Mouse (Mus musculus) 416B (cell line): ENCODE measurements around the gene Gm44502.

Experiments used
- DNase-seq: peaks from one replicate; pipeline ENCODE4 v3.0.0; 2011; ENCODE audit warnings: low read depth

Gm44502 gene

DNA sequence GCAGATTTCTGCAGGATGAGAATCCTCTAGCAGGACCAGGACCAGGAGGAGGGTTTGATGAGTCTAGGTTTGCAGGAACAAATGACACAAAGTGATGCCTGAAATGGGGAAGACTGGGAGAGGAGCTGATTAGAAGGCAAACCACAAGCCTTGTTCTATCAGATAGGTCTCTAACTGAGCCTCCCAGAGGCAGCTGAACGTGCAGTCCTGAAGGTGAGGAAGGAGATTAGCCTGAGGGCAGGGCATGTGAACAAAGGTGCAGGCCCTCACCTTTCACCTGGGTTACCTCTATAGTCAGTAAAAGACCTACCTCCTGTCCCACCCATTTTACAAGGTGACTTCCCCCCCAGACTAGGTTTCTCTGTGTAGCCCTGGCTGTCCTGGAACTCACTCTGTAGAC is 29.8 kb downstream of the Gm44502 start:
- no peak for DNase-seq

DNA sequence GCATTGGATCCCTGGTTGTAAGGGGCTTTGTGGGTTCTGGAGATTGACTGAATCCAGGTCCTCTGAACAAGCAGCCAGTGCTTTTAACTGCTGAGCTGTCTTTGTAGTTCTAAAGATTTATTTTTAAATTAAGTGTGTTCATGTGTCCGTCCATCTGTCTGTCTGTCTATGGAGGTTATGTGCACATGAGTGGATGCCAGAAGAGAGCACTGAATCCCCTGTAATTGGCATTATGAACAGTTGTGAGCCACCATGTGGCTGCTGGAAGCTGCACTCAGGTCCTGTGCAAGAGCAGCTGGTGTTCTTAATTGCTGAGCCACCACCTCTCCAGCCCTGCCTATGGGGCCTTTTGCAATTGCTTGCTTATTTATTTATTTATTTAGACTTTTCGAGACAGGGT is 31.4 kb downstream of the Gm44502 start:
- DNase-seq: no peak

DNA sequence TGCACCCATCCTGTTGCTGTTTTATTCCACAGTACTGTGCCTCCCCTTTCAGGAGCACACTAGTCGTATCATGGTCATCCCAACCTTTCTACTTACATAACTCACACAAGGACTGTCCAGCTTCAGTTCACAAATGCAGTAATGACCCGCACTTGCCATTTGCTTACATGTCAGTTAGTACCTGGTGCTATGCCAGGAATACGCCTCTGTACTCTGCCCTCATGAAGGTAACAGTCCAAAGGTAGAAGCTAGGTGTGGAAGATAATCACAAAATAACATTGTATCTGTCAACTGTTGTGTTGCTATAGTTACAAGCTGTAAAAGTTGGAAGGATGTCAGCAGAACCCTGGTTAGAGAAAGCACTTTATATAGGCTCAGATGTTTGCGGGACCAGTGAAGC is 32.6 kb downstream of the Gm44502 start:
- no peak for DNase-seq

DNA sequence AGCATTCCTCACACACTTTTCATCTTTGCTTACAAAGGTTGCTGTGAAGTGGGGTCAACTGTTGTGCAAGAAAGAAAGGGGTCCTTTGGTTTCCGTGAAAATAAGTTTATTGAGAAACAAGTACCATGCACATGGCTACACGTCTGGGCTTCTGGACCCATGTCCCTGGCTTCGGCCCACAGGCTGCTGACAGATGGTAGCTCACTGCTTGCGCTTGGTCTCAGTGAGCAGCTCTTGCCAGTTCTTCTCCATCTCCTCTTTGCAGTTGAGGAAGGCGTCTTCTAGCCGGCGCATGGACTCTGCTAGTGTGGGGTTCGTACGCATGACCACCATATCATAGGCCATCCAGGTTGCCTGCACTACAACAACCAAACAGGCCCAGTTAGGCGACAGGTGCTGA is 39.4 kb downstream of the Gm44502 start:
- no peak for DNase-seq

DNA sequence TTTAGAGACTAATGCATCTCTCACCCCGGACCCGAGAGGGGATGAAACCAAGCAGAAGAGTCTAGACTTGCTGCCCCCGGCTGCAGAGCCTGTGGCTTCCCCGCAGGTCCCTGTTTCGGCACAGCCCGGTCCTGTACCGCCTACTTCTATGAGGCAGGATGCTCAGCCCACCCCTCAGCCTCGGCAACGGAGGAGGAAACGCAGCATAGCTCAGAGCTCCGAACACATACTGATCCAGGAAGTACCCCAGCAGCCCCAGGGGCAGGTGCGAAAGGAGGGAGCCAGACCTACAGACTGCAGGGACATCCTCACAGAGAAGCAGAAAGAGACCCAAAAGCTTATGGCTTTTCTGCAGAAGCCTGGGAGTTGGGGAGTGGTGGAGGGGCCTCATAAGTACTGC is 42.4 kb downstream of the Gm44502 start:
- no peak for DNase-seq

DNA sequence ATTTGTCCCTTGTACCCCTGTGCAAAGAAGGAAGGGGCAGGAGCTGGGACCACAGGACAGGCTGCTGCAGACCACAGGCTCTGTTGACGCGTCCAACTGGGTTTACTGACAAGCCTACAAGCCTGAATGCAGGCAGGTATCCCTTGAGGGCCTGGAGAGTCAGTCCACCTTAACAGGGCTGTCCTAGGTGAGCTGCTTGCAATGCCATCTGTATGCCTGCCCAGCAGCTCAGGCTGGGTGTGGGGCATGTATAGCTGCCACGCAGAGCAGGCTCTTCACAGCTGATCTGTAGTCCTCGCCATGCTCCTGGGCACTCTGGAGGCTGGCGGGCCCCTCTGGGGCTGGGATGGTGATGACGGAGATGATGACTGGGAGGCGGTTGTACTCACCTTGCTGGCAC is 44.9 kb downstream of the Gm44502 start, which contains the start of gene Klhdc7b:
TSS of gene Klhdc7b (plus strand) at position 301 of the 400 bp plus-strand sequence.
- no peak for DNase-seq

DNA sequence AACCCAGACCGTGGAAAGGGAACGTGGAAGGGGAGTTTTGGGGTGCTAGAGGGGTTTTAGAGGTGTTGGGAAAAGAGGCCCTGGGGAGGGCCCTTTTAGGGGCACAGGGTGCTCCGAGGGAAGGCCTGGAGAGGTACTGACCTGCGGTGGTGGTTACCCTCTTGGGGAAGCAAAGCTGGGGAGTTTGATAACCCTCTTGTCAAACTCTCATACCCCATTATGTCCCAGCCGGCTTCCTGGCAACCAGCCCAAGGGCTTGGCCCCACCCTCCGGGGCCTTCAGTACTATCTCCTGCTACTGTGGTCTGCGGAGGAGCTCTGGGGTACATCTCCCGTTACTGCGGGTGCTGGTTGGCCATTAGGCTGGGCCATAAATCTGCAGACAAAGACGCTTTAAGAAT is 50.1 kb downstream of the Gm44502 start:
- no peak for DNase-seq

DNA sequence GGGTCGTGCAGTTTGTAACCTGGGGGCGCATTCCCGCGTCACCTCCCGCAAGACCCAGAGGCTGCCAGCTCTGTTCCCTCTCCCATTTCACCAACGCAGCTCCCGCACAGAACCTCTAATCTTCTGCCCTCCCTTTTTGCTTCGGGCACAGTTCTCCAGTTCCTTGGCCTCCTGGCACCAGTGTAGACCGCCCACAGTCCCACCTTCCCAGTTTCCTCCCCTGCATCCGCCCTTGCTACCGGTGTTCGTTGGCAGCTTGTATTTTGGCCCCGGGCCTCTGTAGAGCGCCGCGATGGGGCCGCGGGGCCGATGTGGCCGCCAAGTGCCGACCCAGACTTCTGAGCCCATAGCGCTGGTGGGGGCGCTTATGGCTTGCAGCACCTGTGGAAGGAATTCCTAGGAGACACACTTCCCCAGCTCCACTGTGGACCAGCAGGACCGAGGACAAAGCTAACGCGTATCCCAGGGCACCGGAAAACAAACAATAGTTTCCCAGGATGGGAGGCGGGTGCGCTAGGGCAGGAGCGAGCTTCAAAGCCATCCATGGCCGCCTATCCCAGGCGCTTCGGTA is 50.6 kb downstream of the Gm44502 start, which contains the start of gene Odf3b:
TSS of gene Odf3b (minus strand) at position 452 of the 571 bp plus-strand sequence.
- DNase-seq: no peak

DNA sequence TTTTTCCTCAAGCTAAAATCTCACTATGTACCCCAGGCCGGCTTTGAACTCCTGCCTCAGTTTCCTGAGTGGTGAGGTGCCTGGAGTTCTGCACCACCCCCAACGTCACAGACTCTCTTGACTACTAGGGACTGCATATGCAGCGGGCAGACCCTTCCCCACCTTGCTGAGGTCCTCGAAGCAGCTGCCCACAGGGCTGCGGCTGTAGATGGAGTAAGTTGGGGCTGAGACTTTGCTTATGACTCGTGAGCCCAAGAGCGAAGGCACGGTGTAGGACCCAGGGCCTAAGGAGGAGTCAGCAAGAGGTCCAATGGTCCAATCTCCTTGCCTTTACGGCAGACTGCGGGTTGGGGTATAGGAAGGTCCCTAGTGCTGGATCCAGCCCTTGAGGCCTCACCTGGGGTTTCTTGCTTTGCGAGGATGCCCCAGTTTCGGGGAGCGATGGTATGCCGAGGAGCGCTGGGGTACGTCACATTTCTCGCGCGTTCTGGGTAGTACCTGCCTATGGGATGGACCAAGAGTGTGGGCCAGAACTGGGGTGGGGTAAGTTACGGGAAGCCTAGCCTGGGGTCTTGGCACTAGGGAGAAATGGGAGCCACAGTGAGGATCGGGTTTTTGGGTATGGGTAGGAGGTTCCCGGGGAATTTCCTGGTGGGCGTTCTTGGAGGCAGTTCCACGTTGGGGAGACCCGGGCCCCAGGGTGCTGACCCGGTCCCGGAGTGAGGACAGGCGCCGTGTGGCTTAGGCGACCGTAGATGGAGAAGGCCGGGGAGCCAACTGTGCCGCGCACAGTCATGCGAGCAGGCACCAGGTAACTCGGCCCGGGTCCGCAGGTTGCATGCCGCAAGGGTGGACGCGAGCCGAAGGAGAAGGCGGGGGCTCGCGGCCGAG is 51.3 kb downstream of the Gm44502 start:
- DNase-seq: no peak

DNA sequence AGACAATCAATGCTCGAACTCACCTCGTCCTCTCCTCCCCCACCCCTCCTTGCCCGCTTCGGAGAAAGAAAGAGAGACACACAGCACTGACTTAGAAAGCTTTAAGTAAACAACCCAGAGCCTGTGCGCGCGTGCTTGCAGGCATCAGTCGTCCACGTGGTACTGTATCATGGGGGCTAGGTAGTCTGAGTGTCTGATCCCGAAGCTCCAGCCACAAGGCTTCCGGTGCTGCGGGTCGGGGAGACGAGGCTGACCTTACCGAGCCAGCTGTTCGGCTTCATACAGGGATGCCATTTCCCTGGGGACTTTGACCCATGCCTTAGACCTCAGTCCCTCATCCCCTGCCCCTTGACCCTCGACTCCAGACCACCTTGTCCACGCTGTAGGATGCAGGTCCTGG is 52.1 kb downstream of the Gm44502 start:
- DNase-seq: no peak

DNA sequence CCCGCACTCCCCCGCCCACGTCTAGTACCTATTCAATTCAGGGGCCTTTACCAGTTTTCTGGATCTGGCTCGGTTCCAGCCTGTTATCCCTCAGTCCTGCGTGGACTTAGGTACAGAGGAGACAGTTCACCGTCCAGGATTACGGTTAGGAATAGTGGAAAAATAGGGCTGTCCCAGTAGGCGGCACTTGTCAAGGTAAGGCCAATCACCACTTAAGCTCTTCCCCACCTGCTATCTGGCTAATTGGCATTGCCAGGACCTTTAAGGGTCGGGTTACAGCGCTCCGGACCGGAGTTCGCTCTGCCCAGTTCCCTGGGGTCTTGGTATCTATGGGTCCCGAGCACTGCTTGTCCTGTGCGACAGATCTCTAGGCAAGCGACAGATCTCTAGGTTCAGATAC is 52.5 kb downstream of the Gm44502 start, which contains the start of gene Tymp:
TSS of gene Tymp (minus strand) at position 83 of the 400 bp plus-strand sequence.
- no peak for DNase-seq

DNA sequence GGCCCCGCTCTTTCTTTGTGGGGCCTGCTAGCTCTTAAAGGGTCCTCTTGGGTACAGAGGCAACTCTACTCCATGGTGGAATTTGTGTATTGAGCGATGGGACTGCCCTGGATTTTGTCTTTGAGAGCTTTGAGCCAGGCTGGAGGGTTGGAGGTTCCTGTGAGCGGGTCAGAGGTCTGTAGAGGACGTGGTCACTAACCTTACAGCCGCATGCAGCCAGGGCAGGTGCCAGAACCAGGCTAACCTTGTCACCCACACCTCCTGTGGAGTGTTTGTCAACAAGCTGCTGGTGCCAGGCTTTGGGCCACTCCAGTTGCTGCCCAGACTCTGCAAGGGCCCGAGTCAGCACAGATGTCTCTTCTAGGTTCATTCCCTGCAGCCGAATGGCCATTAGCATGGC is 53.5 kb downstream of the Gm44502 start:
- DNase-seq: no peak

DNA sequence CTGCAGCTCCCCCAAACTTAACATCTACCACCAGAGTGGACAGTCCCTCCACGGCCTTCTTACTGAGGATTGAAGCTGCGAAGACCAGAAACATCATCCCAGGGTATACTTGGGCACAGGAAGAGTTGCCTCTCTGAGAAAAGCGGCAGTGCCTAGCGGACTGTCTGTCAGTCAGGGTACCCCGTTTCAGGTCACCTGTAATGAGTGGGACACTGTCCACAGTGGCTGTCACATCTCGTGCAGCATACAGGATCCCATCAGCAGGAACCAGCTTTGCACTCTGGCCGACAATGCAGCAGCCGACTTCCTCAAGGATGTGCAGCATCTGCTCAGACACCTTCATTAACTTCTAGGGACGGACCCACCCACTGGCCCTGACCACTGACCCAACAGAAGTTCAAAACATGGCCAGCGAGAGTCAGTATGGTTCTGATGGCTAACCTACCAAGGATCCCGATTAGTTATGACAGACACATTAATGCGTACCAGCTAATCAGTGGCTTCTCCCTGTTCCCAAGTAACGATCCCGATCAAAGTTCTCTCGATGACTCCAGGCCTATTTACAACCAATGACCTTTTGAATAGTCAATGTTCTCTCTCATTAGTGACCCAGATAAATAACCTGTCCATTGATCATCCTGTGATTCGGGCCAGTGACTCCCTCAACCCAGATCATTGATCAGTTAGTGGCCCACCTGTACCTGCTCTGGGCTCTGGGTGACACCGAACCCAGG is 54.5 kb downstream of the Gm44502 start:
- no peak for DNase-seq

DNA sequence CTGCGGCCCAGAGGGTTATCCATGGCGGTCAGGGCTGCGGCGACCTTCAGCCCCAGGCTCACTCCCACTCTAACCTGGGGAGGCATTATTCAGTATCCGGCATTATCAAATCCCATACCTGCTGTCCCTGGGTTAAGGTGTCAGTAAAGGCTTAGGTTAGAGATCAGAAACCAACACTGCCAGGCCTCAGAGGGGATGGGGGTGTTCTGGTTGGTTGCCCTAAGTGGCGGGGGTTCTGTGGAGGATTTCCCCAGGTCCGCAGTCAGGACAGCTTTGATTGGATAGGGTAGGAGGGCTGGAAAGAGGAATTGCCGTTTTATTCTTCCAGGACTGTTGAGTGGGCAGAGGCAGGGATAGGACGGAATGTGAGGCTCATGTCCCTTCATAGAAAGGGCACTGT is 55.2 kb downstream of the Gm44502 start:
- DNase-seq: no peak

DNA sequence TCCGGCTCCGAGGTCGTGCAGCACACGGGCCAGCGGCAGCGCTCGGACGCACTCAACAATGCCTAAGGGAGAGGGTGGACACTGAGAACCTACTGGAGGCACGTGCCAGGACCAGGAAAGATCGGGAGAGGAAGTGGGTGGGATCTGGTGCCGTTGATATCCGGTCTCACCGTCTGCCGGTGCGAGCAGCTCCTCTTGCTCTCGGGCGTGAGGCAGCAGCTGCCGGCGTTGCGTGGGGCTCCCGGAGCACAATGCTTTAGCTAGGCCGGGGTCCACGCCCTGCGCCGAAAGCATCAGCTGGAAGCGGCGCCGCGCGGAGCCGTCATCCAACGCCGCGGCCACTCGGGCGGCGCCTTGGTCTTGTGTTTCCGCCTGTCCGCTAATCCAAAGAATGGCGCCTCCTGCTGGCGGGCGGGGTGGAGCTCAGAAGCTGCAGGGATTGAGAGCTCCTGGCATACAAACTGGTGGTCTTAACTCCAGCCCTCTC is 55.7 kb downstream of the Gm44502 start, which contains the start of gene Sco2:
TSS of gene Sco2 (minus strand) at position 85 of the 487 bp plus-strand sequence.
- peak; percentile 94 for DNase-seq

DNA sequence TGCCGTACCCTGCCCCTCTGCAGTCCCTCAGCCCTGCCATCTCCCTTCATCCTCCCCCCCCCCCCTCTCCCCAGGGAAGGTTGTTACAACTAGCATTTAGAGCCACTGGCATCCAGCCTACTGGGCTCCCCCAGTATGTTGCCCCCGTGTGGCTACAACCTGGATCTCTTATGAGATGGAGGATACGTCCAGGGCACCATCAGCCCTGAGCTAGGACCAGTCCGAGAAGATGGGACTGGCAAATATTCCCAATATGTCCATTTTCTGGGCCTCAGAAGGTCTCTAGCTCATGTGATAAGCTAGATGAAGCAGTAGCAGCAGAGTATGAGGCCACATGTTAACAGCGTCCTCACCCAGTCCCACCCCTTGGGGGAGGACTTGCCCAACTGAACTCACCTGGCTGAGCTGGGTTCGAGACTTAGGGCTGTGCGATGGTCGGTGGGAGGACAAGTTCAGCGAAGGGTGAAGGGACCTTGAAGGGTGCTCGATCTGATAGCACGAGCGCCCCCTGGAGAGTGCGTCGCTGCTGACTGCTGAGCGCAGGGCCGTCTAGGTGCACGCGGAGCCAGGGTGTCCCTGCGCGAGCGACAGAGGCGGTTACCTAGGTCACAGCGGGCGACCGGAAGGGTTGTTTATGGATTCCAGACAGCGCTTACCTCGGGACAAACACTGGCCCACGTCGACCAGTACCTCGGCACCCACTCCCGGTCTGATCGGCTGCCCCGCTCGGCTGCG is 56.3 kb downstream of the Gm44502 start:
- DNase-seq: peak; percentile 94

DNA sequence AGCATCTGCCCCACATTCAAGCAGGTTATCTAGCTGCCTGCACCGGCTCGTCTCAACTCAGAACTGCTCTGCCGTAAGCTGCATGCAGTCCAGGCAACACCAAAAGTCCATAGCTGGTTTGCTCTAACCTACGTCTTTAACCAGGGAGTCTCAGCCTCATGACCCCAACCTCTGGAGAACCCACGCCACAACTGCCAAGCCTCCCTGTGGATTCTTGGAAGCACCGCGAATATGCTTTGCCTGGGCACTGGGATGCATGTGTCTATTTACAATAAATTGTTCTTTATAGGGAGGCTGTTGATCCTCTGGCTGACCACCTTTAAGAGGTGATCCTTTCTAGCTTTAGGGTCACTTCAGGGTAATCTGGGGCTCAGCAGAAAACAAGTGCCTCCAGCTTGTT is 57.0 kb downstream of the Gm44502 start:
- no peak for DNase-seq

DNA sequence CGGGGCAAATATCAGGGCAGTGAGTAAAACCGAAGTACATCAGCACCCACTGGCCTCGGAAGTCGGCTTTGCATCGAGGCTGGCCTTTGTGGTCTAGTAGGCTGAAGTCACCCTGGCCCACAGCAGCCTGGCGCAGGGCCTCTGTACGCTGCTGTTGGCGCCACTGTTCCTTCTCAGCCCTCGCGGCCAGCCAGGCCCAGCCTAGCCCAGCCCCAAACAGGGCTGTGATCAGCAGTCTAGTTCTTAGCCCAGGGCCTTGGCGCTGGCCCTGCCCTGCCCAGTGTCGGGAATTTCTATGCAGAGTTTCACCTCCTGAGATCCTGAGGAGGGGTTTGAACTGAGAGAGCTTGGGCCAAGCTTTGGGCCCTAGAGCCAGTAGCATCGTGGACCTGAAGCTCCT is 57.4 kb downstream of the Gm44502 start:
- peak; percentile 46 for DNase-seq
